Mouse (Mus musculus) embryonic fibroblast, embryonic 13.5 days (primary cell): ENCODE data around the gene Zfp648. TPM values are rescaled to one million over a fixed set of nuclear protein-coding genes. Genes with fewer than 3 reads are reported as not detected.

Experiments used
- H3K27ac ChIP-seq: 2 replicates; pipeline ENCODE4 v1.5.1; 2012; ENCODE audit warnings: low read length, control low read depth, inconsistent platforms; ENCODE audit not compliant: insufficient read depth
- H3K4me1 ChIP-seq: 2 replicates; pipeline ENCODE4 v1.6.1; 2011; ENCODE audit warnings: low read length; ENCODE audit not compliant: control insufficient read depth, insufficient read depth
- H3K4me3 ChIP-seq: 2 replicates; pipeline ENCODE4 v1.5.1; 2011; ENCODE audit warnings: mild to moderate bottlenecking, control low read depth, low read length; ENCODE audit not compliant: insufficient read depth
- CTCF ChIP-seq: IDR thresholded peaks from 2 replicates; pipeline ENCODE4 v1.5.1; 2011; ENCODE audit warnings: mild to moderate bottlenecking, control low read depth, low read length, moderate library complexity, borderline replicate concordance; ENCODE audit not compliant: insufficient read depth
- POLR2A ChIP-seq: IDR thresholded peaks from 2 replicates; pipeline ENCODE4 v1.6.1; 2011; ENCODE audit warnings: low read depth, mild to moderate bottlenecking, control low read depth, low read length, moderate library complexity
- polyA plus RNA-seq: library from polyadenylated mRNA; stranded (reverse); fragments of >200 nt; gene quantifications from 2 replicates; pipeline ENCODE4 v1.2.4, GENCODE M21; 2011; ENCODE audit warnings: low read depth; ENCODE audit not compliant: missing spikeins, insufficient read length

The Zfp648 gene
- polyA plus RNA-seq = not detected in 2 replicates

DNA sequence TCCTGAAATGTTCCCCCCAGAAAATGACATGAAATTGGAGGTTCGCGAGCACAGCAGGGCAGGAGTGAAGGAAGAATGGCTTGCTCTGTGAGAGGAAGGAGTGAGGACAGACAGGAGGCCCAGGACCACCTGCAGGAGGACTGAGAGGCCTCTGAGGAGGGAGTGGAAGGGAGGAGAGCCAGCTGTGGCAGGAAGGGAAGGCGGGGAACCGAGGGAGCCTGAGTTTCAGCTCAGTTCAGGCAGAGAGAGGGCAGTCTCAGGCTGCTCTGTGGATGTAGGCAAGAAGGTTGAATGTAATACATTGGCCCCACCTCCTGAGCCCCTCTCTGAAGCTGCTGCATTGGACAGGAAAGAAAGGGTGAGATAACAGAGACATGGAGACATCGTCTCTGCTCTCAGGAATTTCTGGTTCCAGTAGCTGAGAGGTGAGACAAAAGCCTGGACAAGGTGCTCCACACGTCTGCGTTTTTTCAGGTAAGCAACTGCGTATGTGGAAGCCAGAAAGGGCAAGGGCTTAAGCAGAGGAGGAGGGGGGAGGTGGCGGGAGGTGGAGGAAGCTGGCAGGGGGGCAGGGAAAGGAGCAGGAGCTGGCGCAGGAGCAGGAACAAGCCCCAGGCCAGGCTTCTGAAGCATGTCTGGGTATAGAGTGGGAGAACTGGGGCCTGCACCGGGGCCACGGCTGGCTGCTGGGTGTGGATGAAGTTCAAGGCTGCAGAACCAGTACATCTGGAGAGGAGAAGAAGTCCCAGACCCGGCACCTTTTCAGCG is at the start of gene Zfp648:
Zfp648 (plus strand) TSS at position 233 of the 768 bp plus-strand sequence.
- H3K4me3 ChIP-seq = no peak within 1 kb of the TSS
- H3K4me1 ChIP-seq = no peaks in the 10 kb centered on the region
- TF ChIP-seq CTCF (no peak), POLR2A (no peak)
- H3K27ac ChIP-seq = no peak within 1 kb of the TSS

- H3K27ac ChIP-seq = no peak overlapping the region
- TF ChIP-seq POLR2A = no peak
- TF ChIP-seq CTCF = no peak
- H3K4me1 ChIP-seq = peaks cover 6% of the 10 kb centered on the region
- no peak overlapping the region for H3K4me3 ChIP-seq
Observed at GRCm38 (mm10) chr1:154152539-154152938, 48.4 kb upstream of the Zfp648 start.

DNA sequence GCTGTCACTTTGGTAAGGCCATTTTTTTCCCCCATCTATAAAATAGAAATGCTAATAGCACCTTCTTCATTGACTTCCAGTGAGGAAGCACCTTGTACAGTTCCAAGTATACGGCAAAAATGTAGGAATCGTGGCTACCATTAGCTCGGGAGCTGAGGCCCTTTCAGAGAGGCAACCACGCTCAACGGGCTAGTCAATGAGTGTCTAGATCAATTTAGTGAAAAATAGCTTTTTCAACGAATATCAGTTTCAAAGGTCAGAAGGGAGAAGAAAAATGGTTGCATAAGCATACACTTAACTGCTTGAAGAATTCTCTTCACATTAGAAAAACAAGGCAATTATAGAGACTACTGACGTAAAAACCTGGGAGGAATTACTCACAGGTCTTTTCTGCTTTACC is 47.2 kb upstream of the Zfp648 start:
- Histone ChIP-seq H3K27ac (no peak overlapping the region), H3K4me3 (no peak overlapping the region), H3K4me1 (peaks cover 6% of the 10 kb centered on the region)
- TF ChIP-seq CTCF (no peak), POLR2A (no peak)

GRCm38 (mm10) chr1:154156177-154157062 is 44.6 kb upstream of the Zfp648 start:
- Histone ChIP-seq H3K4me1 (peaks cover 6% of the 10 kb centered on the region), H3K4me3 (no peak overlapping the region), H3K27ac (no peak overlapping the region)
- TF ChIP-seq CTCF = no peak
- no peak for TF ChIP-seq POLR2A

GRCm38 (mm10) chr1:154157131-154157530 is 43.9 kb upstream of the Zfp648 start:
- no peak overlapping the region for H3K27ac ChIP-seq

DNA sequence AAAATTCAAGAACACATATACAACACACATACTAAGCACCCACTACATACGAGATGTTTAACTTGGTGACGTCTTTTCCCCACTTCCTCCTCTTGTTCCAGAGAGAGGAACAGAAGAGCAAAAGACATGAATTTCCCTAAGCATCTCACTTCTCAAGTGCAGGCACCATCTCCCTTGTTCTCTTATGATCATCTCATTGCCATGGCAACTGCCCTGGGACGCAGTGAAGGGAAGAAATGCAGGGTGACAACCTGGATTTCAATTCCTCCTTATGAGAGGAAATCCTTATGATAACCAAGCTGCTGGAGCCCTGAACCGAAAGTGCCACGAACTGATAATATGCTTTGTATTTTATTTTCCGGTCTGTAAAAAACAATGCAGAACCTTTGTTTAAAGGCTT is 33.3 kb upstream of the Zfp648 start:
- H3K4me1 ChIP-seq = no peaks in the 10 kb centered on the region
- no peak for TF ChIP-seq POLR2A
- TF ChIP-seq CTCF = no peak
- H3K27ac ChIP-seq = no peak overlapping the region
- no peak overlapping the region for H3K4me3 ChIP-seq

More at GRCm38 (mm10) chr1:154157131-154157530, 43.9 kb upstream of the Zfp648 start:
- H3K4me1 ChIP-seq = peaks cover 6% of the 10 kb centered on the region
- no peak overlapping the region for H3K4me3 ChIP-seq
- no peak for TF ChIP-seq CTCF
- TF ChIP-seq POLR2A = no peak

DNA sequence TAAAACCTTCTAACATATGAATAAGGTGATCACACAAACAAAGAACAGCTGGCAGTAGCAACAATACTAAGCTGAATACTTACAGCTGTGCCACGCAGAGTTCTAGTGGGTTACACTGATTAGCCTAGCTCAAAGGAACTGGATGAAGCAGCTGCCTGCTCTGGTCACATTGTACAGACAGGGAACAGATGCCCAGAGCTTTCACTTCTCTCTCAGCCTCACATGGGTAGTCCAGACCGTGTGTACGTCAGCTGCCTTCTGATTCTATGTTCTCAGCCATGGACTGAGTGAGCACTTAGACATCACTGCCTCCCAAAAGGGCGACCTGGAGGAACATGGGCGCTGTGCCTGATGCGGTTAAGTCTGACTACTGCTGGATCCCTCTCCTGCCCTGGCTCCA is 25.7 kb upstream of the Zfp648 start:
- Histone ChIP-seq H3K27ac (no peak overlapping the region), H3K4me1 (no peaks in the 10 kb centered on the region), H3K4me3 (no peak overlapping the region)
- TF ChIP-seq CTCF (no peak), POLR2A (no peak)

DNA sequence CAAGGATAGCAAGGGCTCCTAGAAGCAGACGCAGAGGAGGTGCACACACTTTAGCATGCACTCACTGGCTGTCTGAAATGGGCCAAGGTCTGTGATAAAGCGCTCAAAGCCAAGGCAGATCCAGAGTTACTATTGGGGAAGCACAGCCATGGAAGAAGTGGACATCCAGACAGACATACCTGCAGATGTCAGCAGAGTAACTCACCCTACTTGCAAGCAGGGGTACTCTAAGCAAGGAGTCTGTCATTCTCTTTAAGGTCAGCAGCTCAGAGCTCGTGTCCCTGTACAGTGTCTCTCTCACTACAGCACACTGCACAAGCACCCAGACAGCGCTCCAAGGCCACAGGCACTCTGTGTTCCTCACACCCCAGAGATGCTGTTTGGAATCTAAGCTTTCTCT is 23.2 kb upstream of the Zfp648 start:
- Histone ChIP-seq H3K27ac (no peak overlapping the region), H3K4me1 (no peaks in the 10 kb centered on the region), H3K4me3 (no peak overlapping the region)
- TF ChIP-seq CTCF (no peak), POLR2A (no peak)

DNA sequence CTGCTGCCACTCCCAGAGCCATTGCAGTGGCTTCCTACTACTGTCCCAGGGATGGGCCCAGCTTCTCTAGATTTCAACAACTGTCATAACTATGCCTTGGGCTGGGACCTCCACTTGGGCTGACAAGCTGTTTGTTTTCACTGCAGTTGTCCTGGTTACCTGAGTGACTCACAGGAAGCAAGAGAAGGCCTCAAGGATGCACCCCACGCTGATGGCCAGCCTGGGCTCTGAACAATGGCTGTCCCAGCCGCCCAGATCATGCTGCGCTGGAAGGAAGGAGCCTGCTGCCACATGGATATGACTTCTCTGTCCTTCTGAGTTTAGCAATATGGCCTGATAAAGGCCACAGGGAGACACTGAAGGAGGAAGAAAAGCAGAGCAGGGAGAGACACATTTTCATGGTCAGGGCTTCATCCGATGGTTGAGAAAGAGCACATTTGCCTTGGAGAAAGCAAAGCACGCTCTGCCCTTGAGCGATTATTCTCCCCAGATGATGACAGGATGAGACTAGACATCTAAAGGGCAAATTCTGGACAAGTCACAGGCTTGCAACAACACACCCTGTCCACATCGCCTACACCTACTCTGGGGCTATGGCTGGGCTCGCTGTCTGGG is 22.3 kb upstream of the Zfp648 start:
- no peak overlapping the region for H3K4me3 ChIP-seq
- no peaks in the 10 kb centered on the region for H3K4me1 ChIP-seq
- no peak overlapping the region for H3K27ac ChIP-seq
- no peak for TF ChIP-seq POLR2A
